Mouse (Mus musculus): Measurements from ENCODE around the gene Ercc6l.
"Not testable (repeated sequence)": the region's sequence is repeated elsewhere in the genome, so short reads cannot be mapped to it uniquely, and the experiment has no call there.

The Ercc6l gene

DNA sequence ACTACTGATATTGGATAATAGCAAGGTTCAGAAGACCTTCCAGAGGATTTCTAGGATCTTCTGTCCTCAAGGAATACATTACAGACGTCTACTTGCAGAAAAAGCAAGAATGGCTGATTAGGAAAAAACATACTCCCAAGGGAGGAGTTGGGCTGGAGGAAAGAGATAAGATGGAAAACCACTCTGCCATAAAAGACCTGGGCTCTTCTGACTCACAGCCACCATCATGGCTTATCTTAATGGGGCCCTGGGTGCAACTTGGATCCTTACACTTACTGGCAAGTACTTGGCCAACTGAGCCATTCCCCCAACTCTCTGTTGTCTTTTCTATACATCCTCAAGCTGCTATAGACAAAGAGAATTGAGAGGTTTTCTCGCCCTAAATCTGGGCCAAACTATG lies 53.1 kb downstream of the Ercc6l start:
- not testable (repeated sequence) for DNase-seq

DNA sequence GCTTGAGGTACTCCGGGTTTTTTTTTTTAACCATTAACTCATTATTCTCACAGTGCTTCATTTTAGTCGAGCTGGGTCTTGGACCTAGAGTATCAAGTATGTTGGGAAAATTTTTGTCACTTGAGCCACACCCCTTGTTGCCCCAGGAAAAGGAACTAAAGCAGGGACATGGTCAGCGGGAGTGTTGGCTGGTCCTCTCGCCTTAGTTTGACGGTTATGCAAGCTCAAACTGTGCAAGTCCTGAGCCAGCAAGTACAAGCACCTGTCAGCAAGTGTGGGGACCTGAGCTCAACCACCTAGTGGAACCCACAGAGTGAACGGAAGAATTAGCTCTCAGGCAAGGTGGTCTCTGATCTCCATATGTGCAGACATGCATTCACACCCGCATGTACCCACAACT lies 55.0 kb downstream of the Ercc6l start:
- no peak for DNase-seq

DNA sequence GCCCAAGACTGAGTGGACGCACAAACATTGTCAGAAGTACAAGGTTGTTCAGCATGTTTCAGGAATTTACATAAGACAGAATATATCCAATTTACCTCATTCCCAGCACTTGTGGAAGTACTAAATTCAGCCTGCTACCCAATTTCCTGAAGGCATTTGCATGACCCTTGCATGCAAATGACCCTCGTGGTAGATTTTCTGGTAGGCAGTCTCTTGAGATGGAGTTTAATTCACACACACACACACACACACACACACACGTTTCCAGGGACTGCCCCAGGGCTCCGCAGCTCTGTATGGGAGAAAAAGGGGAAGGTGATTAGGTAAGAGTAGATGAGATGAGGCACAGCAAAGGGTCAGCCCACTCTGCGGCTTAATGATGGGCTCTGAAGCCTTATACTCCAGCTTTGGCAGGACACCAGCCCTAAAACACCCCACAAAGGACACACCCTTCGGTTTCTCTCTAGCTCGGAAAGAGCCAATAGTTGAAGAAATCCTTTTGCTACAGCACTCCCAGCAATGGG lies 62.4 kb downstream of the Ercc6l start:
- no peak for DNase-seq
